Mouse (Mus musculus): ENCODE measurements around the gene Prnd.

Prnd gene

DNA sequence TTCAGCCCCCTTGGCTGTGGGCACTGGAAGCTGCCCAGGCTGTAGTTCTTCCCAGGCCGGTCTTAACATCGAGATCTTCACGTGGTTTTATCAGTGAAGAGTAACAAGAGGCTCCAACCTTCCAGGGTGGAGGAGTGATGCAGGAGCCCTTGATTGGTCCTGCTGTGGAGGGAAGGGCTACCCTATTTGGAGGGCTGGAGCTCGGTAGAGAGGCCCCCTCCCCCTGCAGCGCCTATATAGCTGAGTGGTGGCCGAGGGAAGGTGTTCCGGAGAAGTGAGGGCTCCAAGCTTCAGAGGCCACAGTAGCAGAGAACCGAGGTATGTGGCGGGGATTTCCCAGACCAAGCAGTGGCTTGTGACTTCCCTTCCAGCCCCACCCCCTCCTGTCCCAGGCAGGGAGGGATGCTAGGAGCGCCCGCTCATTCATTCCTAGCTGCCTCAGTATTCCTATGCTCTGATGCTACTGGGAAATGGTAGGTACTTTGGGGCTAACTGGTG is at the start of gene Prnd:
Gene Prnd, plus strand, starts transcription at position 264 of the 498 bp plus-strand sequence.
- peak in 1 of 2 experiments; percentile 22 for DNase-seq (ENCODE audit: low spot score in 2 of 2)

DNA sequence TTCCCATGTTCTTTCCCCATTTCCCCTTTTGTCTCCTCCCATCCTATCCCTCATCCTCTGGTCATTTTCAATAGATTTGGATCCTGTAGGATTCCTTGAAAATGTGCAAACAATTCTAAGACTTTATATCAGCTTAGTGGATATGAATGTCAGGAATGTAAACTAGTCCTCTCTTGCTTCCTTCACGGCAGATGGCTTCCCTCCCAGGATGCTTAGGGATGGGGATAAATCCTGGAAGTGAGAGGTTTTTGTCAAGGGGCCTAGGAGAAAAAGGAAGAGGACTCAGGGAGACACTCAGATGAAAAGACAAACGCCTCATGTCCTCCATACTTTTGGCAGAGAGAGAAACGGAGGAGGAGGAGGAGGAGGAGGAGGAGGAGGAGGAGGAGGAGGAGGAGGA is 48.2 kb upstream of the Prnd start:
- no peak for DNase-seq (ENCODE audit: low spot score in 2 of 2)

DNA sequence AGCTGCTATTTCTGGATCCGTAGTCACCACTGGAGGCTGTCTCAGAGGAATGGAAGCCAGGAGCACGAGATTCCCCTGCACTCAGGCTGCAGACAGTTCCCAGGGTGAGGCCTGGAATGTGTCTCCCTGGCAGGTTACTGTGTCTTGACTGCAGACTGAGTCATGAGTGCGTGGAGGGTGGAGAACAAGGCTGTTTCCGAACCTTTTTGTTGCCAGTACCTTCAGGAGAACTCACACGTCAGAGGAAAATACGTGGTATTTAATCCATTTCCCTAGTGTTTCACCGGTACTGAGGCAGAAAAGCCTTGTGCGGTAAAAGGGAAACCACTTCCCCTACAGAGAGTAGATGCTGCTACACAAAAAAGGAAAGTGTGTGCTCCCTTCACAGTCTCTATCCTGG is 47.8 kb upstream of the Prnd start:
- no peak for DNase-seq (ENCODE audit: low spot score in 2 of 2)

DNA sequence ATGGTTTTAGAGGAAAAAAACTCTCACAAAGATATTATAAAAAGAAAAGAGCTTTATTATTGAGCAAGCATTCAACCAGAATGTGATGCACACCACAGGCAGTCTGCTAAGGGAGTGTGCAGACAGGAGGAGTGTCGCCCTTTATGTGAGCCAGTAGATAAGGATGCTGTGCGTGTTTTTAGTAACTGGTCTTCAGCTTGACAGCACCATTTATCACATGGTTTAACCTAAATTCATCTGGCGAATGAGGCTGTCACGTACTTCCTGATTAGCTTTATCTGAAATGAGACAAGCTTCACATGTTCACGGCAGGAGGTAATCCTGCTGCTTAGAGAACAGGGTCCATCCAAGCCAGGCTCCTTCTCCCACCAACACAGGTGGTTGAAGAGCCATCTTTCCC is 45.6 kb upstream of the Prnd start:
- peak; percentile 19 to 39 for DNase-seq (ENCODE audit: low spot score in 2 of 2)

DNA sequence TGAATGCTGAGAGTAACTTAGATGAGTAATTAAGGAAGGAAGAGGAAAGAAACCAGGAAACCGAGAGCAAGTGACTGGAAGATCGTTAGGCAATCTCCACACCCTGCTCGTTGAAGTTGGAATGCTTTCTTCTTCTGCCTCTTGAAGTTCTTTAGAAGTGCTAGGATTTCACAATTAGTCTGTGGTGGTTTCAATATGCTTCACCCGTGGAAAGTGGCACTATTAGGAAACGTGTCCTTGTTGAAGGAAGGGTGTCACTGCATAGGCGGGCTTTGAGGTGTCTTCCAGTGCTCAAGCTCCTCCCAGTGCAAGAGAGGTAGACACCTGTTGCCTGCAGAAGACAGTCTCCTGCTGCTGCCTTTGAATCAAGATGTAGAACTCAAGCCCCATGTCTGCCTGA is 44.9 kb upstream of the Prnd start:
- DNase-seq (ENCODE audit: low spot score in 2 of 2) = peak in 1 of 2 experiments; percentile 15

DNA sequence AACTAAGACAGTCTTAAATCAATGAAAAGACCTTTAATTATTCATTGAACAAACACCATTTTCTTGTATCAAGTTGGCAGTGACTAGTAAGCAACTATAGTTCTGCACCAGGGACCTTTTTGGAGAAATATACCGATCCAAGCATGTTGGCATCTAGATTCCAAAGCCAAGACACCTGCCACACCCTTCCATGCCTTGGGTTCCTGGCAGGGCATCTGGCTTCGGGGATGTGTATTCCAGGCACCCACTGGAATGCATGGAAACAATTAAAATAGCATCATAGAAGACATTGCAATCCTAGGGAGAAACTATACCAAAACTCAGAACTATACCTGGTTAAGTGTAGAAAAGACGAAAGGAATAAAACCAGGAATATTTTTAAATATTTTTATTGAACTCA is 44.4 kb upstream of the Prnd start:
- no peak for DNase-seq (ENCODE audit: low spot score in 2 of 2)

DNA sequence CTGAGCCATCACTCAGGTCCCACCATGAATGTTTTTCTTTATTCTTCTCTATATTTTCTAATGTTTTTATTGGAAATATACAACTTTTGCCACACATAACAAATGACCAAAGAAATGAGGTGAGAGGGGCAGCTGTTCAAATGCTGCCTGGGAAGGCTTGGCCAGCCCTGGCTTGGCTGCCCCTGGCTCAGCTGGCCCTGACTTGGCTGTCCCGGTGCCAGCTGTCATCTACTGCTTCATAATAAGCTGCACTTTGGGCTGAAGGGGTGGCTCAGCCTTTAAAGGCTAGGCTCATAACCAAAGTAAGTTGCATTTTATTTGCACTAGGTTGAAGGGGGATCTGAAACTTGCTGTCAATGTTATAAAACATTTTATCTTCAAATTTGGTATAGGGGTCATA is 43.8 kb upstream of the Prnd start:
- no peak for DNase-seq (ENCODE audit: low spot score in 2 of 2)

DNA sequence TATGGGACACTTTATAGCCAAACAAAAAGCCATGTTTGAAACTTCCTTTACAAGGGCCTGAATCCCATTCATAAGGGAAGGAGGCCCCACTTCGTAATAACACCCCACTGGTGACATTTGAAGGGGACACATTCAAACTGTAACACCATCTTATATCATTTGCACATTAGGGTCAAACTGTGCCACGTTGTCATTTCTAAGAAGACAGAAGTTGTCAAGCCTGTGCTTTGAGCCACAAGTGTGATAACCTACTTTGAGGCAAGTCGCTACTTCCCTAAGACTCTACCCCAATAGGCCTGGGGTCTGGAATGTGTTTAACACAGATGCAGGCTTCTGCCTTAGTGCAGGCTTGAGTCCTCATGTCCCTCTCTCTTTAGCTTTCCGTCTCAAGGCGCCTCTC is 43.4 kb upstream of the Prnd start:
- no peak for DNase-seq (ENCODE audit: low spot score in 2 of 2)

DNA sequence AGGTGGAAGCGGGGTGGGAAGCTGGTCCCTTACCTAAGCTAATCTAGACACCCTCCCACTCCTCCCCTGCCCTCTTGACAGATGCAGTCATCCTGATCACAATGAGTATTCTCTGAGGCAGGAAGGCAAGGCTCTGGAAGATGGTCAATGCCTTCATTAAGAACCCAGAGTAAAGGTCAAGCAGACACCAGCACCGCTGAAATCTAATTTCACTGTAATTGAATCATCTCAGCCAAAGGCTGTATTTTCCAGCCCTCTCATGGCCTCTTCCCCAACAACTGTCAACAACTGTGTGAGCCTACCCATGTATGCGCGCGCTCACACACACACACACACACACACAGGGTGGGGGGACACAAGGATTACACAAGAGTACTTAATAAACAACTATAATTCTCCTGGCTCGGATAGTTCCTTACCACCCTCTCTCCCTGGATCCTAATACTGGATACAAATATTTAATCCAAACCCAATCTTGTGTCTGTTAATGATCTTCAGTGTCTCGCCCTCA is 42.3 kb upstream of the Prnd start:
- no peak for DNase-seq (ENCODE audit: low spot score in 2 of 2)

DNA sequence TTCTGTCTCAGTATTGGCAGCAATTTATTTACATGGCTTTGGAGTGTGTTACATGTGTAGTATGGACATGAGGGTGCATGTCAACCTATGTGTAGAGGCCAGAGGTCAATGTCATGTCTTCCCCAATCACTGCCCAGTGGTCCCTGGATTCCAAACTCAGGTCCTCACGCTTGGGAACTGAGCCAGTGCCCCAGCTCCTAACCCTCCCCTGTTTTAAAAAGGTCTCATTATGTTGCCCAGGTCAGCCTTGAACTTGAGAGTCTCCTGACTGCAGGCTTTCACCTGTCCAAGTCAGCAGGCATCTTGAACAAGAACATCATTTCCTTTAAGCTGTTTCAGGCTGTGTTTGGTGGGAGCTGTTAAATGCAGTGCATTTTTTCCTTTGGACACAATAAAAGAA is 41.8 kb upstream of the Prnd start:
- no peak for DNase-seq (ENCODE audit: low spot score in 2 of 2)

DNA sequence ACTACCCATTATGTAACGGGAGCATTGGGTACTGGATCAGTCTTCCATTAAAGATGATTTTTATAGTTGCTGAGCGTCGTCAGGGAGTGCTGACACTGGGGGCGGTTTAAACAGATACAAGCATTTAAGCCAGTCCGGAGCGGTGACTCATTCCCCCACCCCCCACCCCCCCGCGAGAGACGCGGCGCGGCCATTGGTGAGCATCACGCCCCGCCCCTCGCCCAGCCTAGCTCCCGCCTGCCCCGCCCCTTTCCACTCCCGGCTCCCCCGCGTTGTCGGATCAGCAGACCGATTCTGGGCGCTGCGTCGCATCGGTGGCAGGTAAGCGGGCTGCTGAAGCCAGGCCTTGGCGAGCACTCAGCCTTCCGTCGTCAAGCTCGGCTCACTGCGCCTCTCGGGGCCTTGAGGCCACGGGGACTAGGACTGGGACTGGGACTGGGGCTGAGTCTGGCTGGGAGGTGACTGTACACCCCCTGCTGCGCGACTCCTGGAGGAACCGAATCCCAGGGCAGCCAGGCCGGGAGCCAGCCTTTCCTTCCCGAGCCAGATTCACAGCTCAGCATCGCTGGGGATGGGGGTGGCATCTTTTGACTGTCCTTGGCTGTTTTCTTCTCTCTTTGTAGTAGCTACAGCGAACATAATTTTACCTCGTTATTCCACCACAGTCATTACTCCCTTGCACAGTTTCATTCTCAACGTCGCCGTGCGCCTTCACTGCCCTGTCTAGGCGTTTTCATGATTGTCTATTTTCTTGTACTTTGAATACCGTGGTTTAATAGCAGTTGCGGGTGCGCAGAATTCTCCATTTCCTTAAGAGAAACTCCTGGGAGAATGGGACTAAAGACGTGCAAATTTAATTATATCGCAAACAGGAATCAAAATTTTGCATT is 40.7 kb upstream of the Prnd start, which contains the start of the genes Prnp and Prn:
Gene Prnp, plus strand, starts transcription at position 246 of the 890 bp plus-strand sequence.
Gene Prn, plus strand, starts transcription at position 275 of the 890 bp plus-strand sequence.
- DNase-seq (ENCODE audit: low spot score in 2 of 2) = peak; percentile 85 to 87

DNA sequence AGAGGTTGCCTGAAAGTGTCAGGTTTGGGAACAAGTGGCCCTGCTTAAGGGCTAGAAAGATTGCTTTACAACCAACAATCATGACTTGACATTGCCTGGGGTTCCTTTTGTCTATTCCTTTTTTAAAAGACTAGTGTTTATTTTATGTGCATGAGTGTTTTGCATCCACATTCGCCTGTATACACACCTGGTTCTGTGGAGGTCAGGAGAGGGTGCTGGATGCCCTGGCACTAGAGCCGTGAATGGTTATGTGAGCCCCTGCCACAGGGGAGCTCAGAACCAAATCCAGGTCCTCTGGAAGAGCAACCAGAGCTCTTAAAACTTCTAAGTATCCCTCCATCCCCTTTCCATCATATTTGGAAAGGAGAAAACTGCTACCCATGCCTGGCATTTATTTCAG is 39.8 kb upstream of the Prnd start:
- no peak for DNase-seq (ENCODE audit: low spot score in 2 of 2)

DNA sequence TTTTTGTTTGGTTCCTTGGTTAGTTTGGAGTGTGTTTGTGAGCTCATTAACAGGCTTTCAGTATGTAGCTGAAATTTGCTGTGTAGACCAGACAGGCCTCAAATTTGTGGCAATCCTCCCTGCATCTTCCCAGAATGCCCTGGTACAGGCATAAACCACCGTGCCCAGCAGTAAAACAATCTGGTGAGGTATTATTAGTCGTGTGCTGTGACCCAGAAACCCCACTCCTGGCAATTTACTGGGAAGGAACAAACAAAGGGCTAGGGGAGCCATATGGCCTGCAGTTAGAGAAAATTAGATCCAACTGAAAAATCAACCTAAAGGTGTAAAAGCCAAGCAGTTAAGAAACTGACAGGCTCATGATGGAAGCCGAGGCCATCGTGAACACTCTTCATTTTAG is 39.3 kb upstream of the Prnd start:
- no peak for DNase-seq (ENCODE audit: low spot score in 2 of 2)

DNA sequence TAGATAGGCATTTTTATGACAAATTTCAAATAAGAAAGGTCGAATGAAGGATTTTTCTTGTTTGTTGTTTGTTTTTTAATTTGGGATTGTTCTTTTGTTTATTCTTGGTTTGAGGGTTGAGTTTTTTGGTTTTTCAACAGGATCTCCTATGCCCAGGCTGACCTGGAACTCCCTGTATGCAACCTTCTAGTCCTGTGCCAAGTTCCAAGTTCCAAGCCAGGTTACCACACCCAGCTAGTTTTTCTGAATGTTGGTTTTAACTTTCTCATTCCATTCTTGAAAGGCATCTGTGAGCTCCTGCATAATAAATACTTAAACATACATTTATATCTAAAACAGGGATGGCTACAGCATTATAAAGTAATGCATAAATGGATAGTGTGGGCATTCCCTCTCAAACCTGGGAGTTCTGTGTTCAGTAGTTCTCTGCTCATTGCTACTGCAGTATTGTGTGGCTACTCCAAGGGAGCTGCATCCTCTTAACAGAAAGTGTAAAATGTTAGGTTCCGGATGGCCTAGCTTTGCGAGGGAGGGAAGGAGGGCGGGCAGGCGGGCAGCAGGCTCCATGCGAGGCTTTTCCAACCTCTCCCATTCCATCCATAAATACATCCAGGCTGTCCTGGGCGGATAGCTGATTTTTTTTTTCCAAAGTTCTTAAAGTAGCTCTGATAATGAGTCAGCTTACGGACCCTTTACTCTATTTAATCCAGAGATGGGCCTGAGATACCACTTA is 38.0 kb upstream of the Prnd start:
- no peak for DNase-seq (ENCODE audit: low spot score in 2 of 2)

DNA sequence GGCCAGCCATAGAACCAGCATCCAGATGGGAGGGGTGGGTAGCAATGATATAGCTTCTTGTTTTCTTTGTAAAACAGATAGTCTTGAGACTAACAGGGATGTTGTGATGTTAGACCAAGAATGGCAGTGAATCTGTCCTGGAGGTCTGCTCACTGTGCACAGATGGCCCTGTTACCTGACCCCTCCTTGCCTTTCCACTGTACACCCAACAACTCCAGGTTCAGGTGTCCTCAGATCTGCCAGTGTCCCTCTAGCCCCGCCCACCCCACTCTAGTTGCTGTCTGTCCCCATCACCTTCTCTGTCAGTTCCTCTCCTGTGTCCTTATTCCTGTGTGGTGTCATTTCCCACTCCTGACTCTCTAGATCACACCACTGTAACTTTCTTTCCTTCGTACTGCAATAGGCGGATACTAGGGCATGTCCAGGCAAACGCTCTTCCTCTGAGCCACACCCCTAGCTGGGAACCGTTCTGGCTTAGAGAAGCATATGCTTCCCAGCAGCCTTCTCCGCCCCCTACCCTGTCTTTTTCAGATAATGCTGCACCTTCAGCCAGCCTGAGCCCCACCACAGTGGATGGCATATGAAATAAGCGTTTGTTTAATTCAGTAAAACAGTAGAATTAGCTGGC is 18.3 kb upstream of the Prnd start:
- DNase-seq (ENCODE audit: low spot score in 2 of 2) = no peak

DNA sequence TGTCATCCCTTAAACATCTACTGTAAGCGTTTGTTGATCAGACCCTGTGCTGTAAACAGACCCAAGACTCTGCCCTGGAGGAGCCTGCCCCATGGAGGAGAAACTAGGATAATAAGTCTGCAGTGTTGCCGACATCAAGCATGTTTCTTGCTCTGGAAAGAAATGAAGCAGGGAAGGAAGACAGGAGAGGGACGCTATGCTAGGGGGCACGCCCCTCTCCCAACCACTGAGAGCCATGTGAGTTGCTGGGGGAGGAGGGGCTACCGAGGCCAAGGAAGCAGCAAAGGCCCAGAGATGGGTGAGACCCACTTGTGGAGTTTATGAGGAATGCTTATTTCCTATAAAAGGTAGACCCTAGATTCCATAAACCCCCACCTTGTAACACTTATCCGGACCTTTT is 17.6 kb upstream of the Prnd start:
- no peak for DNase-seq (ENCODE audit: low spot score in 2 of 2)

DNA sequence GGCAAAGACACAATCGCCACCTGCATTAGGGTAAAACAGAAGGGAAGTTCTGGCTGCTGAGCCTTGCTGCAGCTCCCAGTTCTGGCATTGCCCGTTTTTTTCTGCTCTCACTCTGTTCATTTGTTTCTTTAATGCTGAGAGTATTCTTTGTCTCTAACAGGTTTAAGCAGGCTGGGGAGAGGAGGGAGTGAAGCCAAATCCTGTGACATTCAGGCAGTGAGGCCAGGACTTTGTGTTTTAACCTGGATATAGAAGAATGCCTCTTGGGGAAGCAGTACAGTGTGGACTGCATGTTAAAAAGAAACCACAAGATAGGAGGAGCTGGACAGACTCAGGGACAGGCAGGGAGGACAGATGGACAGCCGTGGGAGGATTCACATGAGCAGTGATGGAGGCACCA is 17.1 kb upstream of the Prnd start:
- DNase-seq (ENCODE audit: low spot score in 2 of 2) = no peak

DNA sequence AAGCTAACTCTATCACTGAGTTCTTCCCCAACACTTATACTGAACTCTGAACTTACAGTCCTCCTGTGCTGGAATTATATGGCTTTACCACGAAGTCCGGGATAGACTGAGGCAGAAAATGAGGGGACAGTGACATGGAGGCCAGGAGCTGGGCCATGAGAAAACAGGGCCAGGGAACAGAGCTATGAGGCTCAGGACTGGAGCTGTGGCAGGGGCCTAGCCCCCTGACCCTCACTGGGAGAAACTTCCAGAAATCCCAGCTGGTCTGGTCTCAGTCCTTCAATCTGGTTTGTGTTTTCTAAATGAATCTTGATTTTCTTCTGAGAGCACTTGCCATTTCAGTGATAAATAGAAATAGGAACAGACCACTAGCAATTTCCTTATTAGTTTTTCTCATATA is 16.4 kb upstream of the Prnd start:
- DNase-seq (ENCODE audit: low spot score in 2 of 2) = no peak

DNA sequence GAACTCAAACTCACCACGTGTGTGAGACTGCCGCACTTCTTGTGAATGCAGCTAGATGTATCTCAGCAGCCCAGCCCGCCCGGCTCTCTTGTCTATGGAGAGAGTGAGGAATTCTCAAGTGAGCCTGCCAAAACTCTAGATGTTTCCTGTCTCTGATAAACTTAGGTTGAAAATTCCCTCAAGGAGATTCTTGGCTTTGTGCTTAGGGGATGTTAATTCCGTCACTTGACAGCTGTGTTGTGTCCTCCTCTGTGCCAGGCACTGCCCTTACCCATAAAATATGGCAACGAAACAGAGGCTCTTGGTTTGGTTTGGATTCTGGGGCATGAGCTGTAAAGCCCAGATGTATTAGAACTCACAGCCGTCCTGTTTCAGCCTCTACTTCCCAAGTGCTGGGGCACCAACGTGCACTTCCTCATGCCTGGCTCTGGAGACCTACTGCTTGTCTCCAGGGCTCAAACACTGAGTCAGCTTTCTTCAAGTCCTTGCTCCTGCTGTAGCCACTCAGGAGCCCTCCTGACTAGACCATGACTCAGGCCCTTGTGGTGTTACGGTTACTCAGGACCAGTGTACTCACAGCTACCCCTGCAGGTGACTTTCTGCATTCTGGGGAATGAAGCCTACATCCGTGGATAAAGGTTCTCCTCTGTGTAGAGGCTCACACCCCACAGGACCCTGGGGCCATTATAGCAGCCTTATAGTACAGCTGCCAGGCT is 15.1 kb upstream of the Prnd start:
- peak in 1 of 2 experiments; percentile 15 for DNase-seq (ENCODE audit: low spot score in 2 of 2)

DNA sequence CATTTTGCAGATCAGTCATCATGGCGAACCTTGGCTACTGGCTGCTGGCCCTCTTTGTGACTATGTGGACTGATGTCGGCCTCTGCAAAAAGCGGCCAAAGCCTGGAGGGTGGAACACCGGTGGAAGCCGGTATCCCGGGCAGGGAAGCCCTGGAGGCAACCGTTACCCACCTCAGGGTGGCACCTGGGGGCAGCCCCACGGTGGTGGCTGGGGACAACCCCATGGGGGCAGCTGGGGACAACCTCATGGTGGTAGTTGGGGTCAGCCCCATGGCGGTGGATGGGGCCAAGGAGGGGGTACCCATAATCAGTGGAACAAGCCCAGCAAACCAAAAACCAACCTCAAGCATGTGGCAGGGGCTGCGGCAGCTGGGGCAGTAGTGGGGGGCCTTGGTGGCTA is 14.3 kb upstream of the Prnd start:
- no peak for DNase-seq (ENCODE audit: low spot score in 2 of 2)

DNA sequence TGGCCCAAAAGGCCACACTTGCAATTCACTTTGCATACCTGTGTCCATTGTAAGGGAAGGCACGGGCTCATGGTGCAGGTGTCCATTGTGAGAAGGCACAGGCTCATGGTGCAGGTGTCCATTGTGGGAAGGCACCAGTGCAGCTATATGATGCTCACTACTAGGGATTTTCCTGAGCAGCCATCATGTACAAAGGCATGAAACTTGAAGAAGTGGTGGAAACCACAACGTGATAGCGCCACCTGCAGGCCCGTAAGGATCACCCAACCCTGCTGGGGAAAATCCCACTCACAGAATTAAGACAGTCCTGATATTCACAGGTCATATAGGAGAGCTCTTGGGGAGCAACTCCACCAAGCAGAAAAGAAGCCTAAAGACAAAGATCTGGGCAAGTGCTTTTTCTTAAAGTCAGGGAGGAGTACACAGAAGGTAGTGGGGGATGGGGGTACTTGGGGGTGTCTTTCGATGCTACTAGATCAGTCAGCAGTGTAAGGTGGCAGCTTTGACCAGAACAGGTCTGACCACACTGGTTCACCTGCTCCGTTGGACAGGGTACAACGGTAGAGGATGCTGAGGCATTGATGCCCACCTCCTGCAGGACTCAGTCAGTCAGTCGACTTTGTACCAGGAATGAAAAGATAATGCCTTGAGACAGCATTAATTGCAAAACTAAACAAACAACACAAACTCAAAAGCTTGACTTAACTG is 11.1 kb upstream of the Prnd start:
- peak in 1 of 2 experiments; percentile 50 for DNase-seq (ENCODE audit: low spot score in 2 of 2)

All from spleen, postnatal 36 days (tissue).